Mouse (Mus musculus) cerebellum, postnatal 25 days (tissue): ENCODE measurements around the gene Agbl4.
"Not testable (repeated sequence)": the region's sequence is repeated elsewhere in the genome, so short reads cannot be mapped to it uniquely, and the experiment has no call there.

Source experiments
- DNase-seq, 2 experiments: peaks; one replicate each; pipeline ENCODE4 v3.0.0; 2021; ENCODE audit warnings: mixed read lengths in 2 of 2

Gene Agbl4

GRCm38 (mm10) chr4:110921013-110921412 is 523.6 kb downstream of the Agbl4 start:
- DNase-seq, result no peak

GRCm38 (mm10) chr4:111001641-111002040 is 604.2 kb downstream of the Agbl4 start:
- no peak for DNase-seq

GRCm38 (mm10) chr4:111004719-111005479 is 607.4 kb downstream of the Agbl4 start:
- no peak for DNase-seq

- no peak for DNase-seq
These were observed 621.9 kb downstream of the Agbl4 start for GRCm38 (mm10) chr4:111019376-111019775.

GRCm38 (mm10) chr4:111067330-111067729 is 669.9 kb downstream of the Agbl4 start:
- DNase-seq, result no peak

- no peak for DNase-seq
These were observed 676.5 kb downstream of the Agbl4 start for GRCm38 (mm10) chr4:111073738-111074497.

- no peak for DNase-seq
These were observed 677.3 kb downstream of the Agbl4 start for GRCm38 (mm10) chr4:111074701-111075154.

- no peak for DNase-seq
These were observed 680.3 kb downstream of the Agbl4 start for GRCm38 (mm10) chr4:111077810-111078209.

- no peak for DNase-seq
These were observed 687.9 kb downstream of the Agbl4 start for GRCm38 (mm10) chr4:111085330-111085729.

GRCm38 (mm10) chr4:111136217-111137147 is 739.0 kb downstream of the Agbl4 start:
- DNase-seq, result no peak

GRCm38 (mm10) chr4:111147748-111148147 is 750.3 kb downstream of the Agbl4 start:
- no peak for DNase-seq

GRCm38 (mm10) chr4:111155859-111156258 is 758.4 kb downstream of the Agbl4 start:
- no peak for DNase-seq

- DNase-seq, result no peak
These were observed 784.0 kb downstream of the Agbl4 start for GRCm38 (mm10) chr4:111181478-111181877.

GRCm38 (mm10) chr4:111200100-111200499 is 802.6 kb downstream of the Agbl4 start:
- DNase-seq, result no peak

- no peak for DNase-seq
These were observed 817.8 kb downstream of the Agbl4 start for GRCm38 (mm10) chr4:111215191-111215762.

- DNase-seq, result not testable (repeated sequence)
These were observed 821.6 kb downstream of the Agbl4 start for GRCm38 (mm10) chr4:111219030-111219429.

- not testable (repeated sequence) for DNase-seq
These were observed 822.1 kb downstream of the Agbl4 start for GRCm38 (mm10) chr4:111219543-111219942.

GRCm38 (mm10) chr4:111233849-111234248 is 836.4 kb downstream of the Agbl4 start:
- no peak for DNase-seq

GRCm38 (mm10) chr4:111251917-111252316 is 854.5 kb downstream of the Agbl4 start:
- no peak for DNase-seq

GRCm38 (mm10) chr4:111255499-111255898 is 858.0 kb downstream of the Agbl4 start:
- DNase-seq, result peak in 1 of 2 experiments; percentile 1

GRCm38 (mm10) chr4:111256931-111257330 is 859.5 kb downstream of the Agbl4 start:
- DNase-seq, result no peak

- no peak for DNase-seq
These were observed 883.5 kb downstream of the Agbl4 start for GRCm38 (mm10) chr4:111280936-111281335.
